In the genomic region with DNA sequence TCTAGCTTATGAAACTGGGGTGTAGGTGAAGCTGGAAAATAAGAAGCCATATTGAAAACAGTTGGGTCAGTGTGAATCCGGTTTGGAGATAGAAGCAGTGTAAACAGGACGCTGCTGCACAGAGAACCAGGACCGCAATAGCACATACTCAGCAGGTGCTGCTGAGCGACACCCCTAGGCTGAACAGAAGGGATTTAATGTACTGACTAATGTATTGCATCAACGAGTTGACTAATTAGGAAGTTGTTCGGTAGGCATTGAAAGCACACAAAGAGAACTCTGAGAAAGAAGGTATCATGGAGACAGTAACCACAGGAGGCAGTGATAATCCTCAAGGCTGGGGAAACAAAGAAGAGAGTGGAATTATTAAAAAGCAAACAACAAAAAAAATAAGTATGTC, we compare ENCODE assay signal across 8 mouse cellular contexts.
DNase-seq lines count a peak whose midpoint lies in the region; ATAC-seq lines count a peak whose summit lies in the region.

No protein-coding gene starts in this region.

- H3K27me3 ChIP-seq in heart, embryonic 13.5 days (replicated peaks) = no peaks in the 10 kb centered on the region
- no peaks in the 10 kb centered on the region; the same call in 1 of the 2 replicates for H3K27me3 ChIP-seq in hindbrain, embryonic 12.5 days
- H3K27me3 ChIP-seq in midbrain, embryonic 10.5 days (ENCODE audit: low read depth, poor library complexity, severe bottlenecking) = peaks cover 16% of the 10 kb centered on the region

- no peaks in the 10 kb centered on the region for H3K4me1 ChIP-seq in heart, embryonic 13.5 days
- no peaks in the 10 kb centered on the region for H3K4me1 ChIP-seq in hindbrain, embryonic 12.5 days
- peaks cover 12% of the 10 kb centered on the region for H3K4me1 ChIP-seq in midbrain, embryonic 10.5 days

- 40% methylated on average over 6 of the region's 6 CpGs for WGBS in heart, embryonic 13.5 days
- WGBS in hindbrain, embryonic 12.5 days = 34% methylated on average over 6 of the region's 6 CpGs
- 26% methylated on average over 6 of the region's 6 CpGs for WGBS in midbrain, embryonic 10.5 days

- peak overlapping the region; percentile 67 for H3K9ac ChIP-seq in heart, embryonic 13.5 days
- peak overlapping the region; percentile 32; the same call in 1 of the 2 replicates for H3K9ac ChIP-seq in hindbrain, embryonic 12.5 days

- H3K4me2 ChIP-seq in heart, embryonic 13.5 days = peak overlapping the region; percentile 61
- peak overlapping the region; percentile 42 for H3K4me2 ChIP-seq in hindbrain, embryonic 12.5 days (replicated peaks)

- no peak for ATAC-seq in heart, embryonic 13.5 days (ENCODE audit: extremely low read depth, insufficient number of reproducible peaks, low FRiP score, low TSS enrichment)
- peak; percentile 68; the same call in 1 of the 2 replicates for ATAC-seq in hindbrain, embryonic 12.5 days (ENCODE audit: low FRiP score)

- peak overlapping the region; percentile 45 for H3K4me3 ChIP-seq in heart, embryonic 13.5 days
- peak overlapping the region; percentile 10; the same call in 1 of the 2 replicates for H3K4me3 ChIP-seq in hindbrain, embryonic 12.5 days
- H3K4me3 ChIP-seq in midbrain, embryonic 10.5 days = peak overlapping the region; percentile 46

- 0 out of 2 replicates have a peak overlapping the region, but pooled peaks have one; percentile 32 for H3K27ac ChIP-seq in heart, embryonic 13.5 days (replicated peaks)
- H3K27ac ChIP-seq in hindbrain, embryonic 12.5 days = peak overlapping the region; percentile 76
- peak overlapping the region; percentile 79 for H3K27ac ChIP-seq in midbrain, embryonic 10.5 days (replicated peaks)

- H3K9me3 ChIP-seq in heart, embryonic 13.5 days = no peaks in the 10 kb centered on the region
- H3K9me3 ChIP-seq in hindbrain, embryonic 12.5 days (replicated peaks) = no peaks in the 10 kb centered on the region
- H3K9me3 ChIP-seq in midbrain, embryonic 10.5 days (replicated peaks) = no peaks in the 10 kb centered on the region

- H3K36me3 ChIP-seq in heart, embryonic 13.5 days = no peaks in the 10 kb centered on the region
- H3K36me3 ChIP-seq in hindbrain, embryonic 12.5 days = no peaks in the 10 kb centered on the region
- H3K36me3 ChIP-seq in midbrain, embryonic 10.5 days = no peaks in the 10 kb centered on the region

- DNase-seq in heart, adult 18-20 months = no peak
- peak; percentile 14 for DNase-seq in R1 (ENCODE audit: low read depth, low spot score)
- no peak for DNase-seq in midbrain, embryonic 10.5 days (ENCODE audit: low spot score)
- DNase-seq in spleen, adult 18-20 months = no peak
- no peak for DNase-seq in spleen, adult 12 weeks (ENCODE audit: low spot score)
- DNase-seq in thymus, postnatal 10 days (ENCODE audit: low spot score in 2 of 2) = no peak
